Mouse (Mus musculus) frontal cortex, adult (tissue): ENCODE data around the gene Dctn1.

Experiments
- ATAC-seq: cut with Nextera tagmentation; 2 replicates; pipeline ENCODE4 v1.9.2; 2017; ENCODE audit warnings: mild to moderate bottlenecking, moderate library complexity, mixed read lengths; ENCODE audit not compliant: low TSS enrichment

Dctn1 gene

DNA sequence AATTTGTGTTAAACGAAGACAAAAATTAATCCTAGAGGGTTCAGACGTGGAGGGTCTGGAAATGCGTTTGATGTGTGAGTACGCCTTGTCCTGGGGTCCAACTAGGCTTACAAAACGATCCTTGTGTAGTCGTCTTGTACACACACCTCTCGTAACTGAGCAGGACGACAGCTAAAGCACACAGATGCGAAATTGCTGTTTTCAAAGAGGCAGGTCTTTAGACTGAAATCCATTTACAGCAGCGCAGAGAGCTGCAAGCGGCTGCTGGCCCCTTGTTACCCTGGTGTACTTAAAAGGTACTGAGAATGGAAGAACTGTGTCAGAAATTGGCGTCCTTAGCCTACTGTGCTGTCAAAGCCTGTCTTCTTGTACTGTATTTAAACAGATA lies 517 bp downstream of the Dctn1 start:
- ATAC-seq: peak; percentile 14

DNA sequence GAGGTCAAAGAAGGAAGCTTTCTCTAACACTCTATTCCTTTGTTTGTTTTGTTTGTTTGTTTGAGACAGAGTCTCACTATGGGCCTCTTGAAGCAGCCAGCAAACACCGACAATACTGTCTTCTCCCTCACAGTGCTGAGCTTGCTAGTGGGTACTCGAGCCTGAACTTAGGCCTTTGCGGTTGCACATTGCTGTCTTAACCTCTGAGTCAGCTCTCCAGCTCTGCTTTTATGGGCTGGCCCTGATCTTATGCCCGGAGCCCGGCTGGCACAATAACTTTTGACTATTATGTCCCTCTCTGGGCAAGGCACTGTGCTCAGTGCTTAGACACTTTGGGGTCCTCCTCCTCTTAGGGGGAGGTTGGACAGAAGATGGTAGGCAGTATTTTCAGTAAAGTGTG lies 4.2 kb downstream of the Dctn1 start:
- ATAC-seq: no peak

DNA sequence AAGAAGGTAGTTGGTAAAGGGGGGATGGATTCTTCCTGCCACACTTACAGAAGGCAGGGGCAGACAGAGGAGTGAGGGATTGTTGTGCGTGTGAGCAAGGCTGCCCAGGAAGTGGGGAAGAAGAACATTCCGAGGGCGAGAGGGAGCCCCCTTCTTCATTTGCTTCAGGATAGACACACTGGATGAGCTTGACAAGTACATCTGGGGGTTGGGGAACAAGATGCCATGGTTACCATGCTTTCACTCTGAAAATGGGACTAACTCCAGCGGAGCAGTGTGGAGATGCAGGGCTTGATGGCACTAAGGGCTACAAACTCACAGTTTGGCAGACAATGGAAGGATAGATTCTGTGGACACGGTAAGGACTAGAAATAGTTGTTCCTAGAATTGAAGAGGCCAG lies 5.3 kb downstream of the Dctn1 start:
- ATAC-seq: peak; percentile 32

DNA sequence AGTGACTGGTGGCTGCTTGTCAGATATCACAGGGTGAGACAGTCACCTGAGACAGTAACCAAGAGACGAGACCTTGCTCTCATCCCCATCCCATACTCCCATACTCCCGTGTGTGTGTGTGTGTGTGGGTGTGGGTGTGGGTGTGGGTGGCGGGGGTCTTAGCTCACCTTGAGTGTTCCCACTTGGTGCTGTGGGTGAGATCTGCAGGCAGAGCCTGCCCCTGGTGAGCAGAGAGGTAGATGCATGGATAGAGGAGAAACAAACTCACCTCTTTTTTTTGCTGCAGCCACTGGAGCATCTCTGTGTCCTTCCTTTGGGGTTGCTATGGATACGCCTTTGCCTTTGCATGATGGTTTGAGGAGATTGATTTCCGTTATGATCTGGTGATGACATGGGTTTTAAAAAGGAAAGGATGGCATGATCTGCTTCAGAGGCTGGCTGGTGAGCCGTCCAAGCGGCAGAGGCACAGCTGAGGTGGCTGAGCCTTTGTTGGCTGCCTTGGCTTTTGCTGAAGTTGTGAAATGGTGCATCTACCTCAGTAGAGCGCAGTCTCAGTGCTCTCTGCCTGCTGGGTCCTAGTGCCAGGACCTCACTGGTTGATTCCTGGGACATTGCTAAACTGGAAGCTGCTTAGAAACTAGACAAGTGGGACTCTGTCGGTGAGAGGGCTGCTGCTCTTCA lies 6.7 kb downstream of the Dctn1 start:
- ATAC-seq: peak; percentile 86

DNA sequence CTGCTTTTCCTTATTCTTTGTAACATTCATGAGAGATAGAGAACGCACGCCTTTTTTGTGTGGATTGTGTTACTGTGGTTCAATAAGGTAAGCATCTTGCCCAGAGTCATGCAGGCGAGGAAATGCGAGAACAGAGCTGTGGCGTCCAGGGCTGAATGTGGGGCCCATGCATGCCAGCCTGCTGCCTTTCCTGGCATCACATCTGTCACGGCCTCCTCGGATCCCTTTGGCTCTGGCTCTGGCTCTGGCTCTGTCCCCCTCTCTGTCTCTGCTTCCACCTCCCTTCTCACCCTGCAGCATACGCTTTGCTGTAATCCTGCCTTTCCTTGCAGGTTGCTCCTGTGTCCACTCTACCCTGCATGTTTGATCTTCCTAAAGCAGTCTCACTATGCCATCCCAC lies 10.3 kb downstream of the Dctn1 start:
- ATAC-seq: no peak

DNA sequence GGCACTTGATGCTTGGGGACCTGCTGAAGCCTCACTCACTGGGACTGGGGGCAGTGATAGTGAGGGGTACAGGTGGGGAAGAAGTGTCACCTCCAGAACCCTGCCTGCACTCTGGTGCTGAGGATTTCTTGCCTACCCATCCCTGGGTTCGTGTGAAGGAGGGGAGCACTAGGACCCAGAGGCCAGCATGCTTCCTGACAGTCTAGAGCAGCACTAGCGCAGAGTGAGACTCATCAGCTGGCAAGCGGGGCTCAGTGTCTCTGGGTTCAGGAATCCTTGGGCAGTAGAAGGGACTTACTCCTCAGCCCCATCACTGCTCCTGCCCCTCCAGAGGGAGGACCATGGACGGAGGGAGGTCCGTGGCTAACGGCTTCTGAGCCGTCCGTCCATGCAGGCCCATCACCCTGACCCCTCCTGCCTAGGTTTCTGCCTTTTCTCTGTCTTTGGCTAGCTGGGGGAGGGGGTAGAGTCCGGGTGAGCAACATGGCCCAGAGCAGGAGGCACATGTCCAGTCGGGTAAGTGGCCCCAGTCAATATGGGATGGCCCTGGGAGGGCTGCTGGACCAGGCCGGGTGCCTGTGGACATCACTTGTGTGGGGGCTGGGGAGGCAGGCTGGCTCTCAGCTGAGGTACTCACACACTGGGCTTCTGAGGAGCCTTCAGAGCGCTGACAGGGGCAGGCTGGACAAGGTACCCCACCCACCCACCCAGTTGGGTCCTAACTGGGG lies 13.8 kb downstream of the Dctn1 start:
- ATAC-seq: peak; percentile 93

DNA sequence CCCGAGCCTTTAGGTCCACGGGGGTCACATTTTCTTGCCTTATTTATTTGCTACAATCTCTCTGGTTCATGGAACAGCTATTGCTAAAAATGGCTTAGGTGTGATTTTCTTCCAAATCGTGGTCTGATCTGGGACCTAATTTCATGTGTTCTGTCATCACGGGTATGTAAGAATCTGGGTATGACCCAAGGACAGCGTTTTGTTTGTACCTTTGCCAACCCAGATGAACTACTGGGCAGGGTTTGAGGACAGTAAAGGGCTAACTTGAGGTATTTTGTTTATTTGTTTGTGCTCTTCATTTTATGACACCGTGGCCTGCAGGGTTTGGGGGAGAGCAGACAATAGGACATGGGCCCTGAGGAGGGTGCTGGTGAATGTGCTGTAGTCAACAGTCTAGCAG lies 14.9 kb downstream of the Dctn1 start:
- ATAC-seq: no peak

DNA sequence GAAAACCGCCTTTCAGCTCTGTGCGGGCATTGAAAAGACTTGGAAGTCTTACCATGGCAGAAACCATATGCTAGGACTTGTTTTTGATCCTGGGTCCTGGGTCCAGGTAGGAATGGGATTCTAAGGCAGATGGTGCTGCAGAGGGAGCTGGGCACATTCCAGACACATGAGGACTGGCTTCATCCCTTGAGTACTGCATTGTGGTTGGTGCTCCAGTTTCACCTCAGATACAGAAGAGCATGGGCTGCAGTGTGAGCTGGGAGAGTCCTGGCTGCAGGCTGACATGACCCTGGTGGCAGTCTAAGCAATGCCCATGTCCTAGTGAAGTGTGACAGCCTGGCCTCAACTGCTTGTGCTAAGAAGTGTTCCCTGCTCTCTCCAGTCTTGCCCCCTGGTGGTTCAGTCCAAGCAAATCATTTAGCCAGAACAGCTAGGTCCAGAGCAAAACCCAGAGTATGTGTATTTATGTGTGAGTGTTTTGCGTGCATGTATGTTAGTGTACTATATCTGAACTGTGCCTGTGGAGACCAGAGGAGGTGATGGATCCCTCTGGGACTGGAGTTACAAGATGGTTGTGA lies 19.2 kb downstream of the Dctn1 start:
- ATAC-seq: no peak

DNA sequence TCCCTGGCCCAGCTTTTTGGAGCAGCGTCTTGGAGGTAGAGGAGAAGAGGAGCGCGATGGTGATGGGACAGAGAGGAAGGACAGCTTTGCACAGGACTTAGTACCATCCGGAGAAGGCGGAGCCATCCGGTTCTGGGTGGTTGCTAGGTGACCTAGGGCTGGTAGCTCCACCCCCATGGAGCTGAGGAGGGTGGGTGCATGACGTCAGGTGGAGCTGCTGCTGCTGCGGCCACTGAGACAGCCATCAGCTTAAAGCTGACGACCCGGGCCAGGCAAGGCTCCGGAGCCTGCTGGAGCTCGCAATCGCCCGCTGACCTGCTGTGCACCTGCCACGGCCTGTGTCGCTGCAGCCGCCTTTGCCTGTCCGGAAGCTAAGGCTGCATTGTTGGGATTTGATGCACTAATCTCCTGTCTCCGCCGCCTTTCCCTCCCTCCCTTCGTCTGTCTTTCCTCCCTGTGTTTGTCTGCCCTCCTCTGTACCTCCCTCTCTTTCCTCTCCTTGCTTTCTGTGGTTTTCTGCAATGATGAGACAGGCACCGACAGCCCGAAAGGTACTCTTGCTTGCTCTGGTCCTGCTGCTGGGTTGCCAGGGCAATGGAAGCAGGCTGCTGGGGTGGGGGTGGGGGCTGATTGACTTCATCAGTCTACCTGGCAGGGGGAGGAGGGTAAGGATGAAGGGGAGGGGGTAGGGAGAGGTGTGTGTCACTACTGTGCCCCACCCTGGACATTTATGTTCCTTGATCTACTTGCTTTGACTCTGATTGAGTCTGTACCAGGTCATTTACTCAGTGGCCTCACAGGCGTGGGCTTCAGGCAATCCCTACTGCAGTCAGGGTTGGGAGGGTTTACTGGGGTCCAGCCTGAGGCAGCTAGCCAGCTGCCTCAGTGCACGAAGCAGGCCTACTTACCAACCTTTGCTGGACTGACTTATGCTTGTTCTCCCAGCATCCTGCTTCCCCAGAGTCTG lies 20.5 kb downstream of the Dctn1 start:
- peak; percentile 92 for ATAC-seq

DNA sequence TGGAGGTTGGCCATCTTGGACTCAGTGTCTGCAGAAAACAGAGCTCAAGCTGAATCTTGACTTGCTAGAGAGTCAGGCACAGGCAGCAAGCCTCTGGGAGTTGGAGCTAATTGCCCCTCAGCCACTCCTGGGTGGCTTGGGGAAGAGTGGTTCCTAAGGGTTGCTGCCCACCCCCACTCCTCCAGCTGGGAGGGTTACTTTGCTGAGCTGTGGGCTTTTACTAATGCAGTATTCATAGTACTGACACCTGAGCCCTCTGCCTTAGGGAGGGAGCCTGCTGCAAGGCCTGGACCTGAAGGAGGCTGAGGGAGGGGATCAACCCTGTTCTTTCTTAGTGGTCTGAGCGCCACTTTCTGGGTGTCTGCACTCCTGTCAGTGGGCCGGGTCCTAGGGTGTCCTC lies 21.2 kb downstream of the Dctn1 start:
- no peak for ATAC-seq

DNA sequence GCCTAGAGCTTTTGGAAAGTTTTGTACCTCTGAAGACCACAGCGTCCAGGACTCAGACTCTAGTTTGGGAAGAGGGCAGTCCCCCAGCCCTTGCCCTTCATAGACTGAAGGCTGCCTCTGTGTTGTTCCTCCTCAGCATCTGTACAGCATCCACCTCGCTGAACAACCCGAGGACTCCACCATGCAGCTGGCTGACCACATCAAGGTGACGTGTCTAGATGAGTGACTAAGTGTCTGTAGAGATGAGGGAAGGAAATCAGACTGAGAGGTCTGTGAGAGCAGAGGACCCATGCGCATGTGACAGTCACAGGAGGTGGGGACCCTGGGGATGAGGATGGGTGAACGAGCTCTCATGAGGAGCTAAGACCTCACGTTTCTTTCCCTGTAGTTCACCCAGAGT lies 27.9 kb downstream of the Dctn1 start:
- ATAC-seq: no peak

DNA sequence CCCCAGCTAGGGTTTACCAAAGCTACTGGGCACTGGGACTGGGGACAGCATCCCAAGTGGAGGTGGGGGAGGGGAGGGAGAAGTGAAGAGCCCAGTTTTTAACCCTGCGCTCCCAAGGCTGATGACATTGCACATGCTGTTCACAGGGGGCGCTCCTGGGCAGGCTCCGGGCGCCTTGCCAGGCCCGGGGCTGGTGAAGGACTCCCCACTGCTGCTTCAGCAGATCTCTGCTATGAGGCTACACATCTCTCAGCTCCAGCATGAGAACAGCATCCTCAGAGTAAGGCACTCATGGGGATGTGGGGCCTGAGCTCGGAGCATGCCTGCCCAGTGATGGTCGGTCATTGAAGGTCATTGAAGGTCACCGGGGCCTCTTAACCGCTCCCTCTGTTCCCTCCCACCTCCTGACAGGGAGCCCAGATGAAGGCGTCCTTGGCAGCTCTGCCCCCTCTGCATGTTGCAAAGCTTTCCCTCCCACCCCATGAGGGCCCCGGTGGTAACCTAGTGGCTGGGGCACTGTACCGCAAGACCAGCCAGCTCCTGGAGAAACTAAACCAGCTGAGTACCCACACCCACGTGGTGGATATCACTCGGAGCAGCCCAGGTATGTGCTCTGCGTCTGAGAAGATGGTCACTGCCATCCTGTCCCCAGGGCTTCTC lies 31.8 kb downstream of the Dctn1 start:
- peak; percentile 55 for ATAC-seq

DNA sequence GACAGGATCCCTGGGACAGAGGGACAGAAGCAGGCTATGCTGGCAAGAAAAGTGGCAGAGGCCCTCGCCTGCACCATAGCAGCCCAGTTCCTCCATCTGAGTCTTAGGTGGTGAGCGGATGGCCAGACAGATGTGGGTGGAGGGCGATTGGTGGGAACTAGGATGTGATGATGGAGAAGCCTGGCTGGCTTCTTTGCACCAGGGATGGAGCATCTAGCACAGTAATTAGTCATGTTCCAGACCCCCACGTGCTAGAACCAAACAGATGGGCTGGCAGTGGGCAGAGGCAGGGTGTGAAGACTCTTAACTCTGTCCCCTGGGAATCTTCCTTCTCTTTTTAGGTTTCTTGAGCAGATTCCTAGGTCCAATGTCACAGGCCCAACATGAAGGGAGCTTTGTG lies 37.6 kb downstream of the Dctn1 start:
- peak; percentile 28 for ATAC-seq

DNA sequence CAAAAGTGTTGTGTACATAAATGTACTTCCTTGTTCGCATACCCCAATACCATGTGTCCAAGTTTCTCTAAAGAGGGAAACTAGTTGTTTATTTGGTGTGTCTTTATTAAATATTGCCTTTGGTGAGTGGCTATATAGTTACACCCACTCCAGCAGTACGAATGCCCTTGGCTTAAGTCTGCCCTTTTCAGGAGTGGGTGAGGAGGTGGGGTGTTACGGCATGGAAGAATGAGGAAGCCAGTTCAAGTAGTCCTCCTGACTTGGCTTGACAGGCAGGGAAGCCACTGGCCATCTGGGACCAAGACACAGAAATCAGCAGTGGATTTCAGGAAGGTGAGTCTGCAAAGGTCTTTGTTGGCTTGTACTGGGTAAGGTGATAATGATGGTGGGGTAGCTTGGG lies 40.1 kb downstream of the Dctn1 start:
- ATAC-seq: no peak

DNA sequence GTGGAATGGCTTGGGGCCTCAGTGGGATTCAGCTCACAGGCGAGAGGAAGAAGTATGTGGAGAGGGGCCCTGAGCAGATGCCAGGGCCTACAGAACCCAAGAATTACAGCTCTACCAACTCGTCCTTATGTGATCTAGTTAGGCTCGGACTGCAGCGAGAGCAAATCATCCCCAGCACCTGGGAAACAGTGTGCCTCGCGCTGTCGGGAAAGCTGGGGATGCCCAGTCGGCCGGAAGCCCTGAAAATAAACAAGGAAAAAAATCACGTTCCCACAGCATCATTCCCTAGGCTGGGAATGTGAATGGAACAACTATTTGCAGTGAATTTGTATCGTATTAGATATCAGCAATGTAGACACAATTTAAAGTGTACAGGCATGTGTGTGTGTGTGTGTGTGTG lies 40.6 kb downstream of the Dctn1 start:
- no peak for ATAC-seq

DNA sequence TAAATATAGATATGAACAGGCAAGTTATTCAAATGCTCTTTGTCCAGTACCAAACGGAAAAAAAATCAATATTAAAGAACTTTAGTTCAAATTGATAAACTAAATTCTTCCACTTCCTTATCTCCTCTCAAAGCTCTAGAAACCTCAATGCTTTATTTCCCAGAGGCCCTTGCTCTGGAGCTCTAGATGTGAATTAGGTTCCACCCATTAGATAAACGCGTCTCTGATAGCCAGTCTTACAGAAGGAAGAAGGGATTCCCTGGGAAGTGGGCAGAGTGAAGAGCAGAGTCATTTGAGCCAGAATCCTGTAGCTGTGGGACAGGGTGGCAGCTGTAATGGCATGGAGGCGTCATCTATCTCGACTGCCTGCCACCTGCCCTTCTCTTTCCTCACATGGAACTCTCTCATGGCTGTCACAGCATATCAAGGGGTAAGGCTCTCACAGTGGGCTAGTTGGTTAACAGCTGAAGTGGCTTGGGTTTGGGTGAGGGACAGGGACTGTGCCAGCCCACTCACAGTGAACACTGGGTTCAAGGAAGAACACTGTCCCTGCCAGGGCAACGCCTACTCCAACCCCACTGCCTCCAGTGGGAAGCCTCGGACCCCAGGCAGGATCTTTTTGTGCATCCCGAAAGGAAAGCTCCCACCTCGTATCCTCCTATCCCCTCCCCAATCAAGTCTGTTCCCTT lies 41.8 kb downstream of the Dctn1 start:
- ATAC-seq: no peak

DNA sequence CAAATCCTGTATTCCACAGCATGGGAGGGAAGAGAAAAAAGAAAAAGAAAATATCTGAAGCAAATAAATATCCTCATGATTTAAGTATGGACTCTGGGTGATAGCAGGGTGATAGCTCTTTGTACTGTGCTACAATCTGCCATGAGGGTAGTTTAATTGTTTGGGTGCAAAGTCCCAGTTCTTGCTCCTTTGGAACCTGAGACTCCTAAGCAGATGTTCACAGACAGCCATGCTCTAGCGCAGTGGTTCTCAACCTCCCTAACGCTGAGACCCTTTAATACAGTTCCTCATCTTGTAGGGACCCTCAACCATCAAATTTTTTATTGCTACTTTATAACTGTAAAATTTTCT lies 42.3 kb downstream of the Dctn1 start:
- ATAC-seq: no peak

DNA sequence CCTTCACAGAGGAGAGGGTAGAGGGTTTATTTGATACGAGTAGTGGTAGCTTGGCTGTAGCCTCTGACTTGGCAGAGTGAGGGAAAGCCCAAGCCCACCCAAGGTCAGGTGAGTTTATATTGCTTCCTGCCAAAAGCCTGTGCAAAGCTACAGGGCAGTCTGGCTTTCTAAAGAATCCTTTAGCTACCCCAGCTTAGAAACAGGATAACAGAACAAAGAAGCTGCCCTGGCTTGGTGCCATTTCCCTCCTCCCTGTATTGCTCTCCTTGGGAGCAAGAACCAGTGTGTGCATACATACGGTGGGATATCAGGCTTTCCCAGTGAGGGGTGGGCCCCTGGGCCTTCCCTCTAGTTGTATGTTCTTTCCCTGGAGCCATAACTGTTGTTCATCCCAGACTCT lies 44.8 kb downstream of the Dctn1 start:
- no peak for ATAC-seq

DNA sequence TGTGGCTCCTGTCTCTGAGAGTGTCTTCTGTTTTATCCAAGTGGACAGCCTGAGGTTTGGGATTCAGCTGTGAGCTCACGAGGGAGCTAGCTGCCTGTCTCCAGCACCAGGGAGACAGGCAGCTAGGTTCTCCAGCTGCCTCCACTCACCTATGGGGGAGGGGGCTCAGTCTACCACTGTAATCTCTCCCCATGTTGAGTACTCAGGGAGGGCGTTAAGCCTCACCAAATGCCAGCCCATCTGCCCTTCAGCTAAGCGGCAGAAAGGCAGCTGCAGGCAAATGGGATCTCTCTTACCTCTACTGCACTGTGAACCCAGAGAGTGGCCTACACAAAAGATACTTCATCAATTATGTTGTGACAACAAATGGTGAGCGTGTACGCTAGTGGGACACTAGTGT lies 45.8 kb downstream of the Dctn1 start:
- no peak for ATAC-seq

DNA sequence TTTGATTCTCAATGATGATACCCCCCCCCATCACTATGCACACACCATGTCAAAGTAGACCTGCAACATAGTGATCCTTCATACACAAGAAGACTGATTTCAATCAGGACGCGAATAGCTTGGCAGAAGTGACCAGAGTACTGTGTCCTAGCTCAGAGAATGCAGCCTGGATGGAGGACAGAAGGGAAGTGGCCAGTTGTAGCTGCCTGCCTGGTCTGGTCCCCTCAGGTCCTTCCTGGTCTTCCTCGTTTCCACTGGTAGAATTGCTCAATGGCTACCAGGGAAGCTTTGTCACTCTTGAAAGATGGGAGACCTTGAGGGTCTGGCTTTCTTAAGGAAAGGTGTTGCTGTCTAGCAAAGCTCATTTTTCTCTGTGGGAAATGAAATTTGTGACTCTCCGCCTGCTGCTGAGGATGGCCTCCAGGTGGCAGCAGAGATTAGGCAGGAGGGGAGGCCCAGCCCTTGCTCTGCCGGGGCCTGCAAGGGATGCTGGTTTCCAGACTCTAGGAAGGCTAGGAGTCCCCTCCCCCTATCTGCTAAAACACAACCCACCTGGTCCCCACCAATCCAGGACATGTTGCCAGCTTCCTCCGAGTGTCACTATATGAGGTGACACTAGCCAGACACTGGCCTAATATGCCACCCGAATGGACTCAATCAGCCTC lies 49.4 kb downstream of the Dctn1 start:
- ATAC-seq: peak; percentile 96

DNA sequence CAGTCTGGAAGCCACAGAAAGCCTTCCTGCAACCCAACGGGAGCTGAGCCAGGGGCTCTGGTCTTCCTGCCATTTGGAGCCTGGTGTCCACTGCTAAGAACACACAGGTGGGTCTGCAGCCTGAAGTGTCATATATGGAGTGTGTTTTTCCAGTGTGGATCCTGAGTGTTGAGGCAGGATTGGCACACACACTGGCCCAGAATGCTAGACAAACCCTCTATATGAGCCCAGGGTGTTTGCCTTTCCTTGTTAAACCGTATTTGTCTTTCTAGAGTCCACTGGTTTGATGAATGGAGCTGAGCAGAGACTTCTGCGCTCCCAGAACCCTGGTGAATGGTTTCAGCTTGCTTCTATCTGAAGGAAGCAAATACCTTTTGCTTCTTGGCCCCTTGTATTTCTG lies 54.1 kb downstream of the Dctn1 start, which contains the start of gene Slc4a5:
Slc4a5 (plus strand) TSS at position 15 of the 400 bp plus-strand sequence.
- no peak for ATAC-seq
